Mouse (Mus musculus) kidney, adult 2 months (tissue): ENCODE data around the gene Zfp213. TPM values are rescaled to one million over a fixed set of nuclear protein-coding genes. Genes with fewer than 3 reads are reported as not detected.

Source experiments
- DNase-seq: peaks from one replicate; pipeline ENCODE4 v3.0.0; 2021
- H3K27ac ChIP-seq: fragments of 200-500 bp; 2 replicates; pipeline ENCODE4 v1.5.1; 2012; ENCODE audit warnings: low read depth, low read length, control low read depth, inconsistent platforms; ENCODE audit not compliant: insufficient read depth
- H3K27me3 ChIP-seq: fragments of 200-500 bp; replicated peaks from 2 replicates; pipeline ENCODE4 v1.6.1; 2012; ENCODE audit warnings: mild to moderate bottlenecking, moderate library complexity, low read length, inconsistent platforms; ENCODE audit not compliant: control insufficient read depth, insufficient read depth
- H3K36me3 ChIP-seq: fragments of 200-500 bp; 2 replicates; pipeline ENCODE4 v1.6.1; 2012; ENCODE audit warnings: mild to moderate bottlenecking, moderate library complexity, low read length, inconsistent platforms; ENCODE audit not compliant: control insufficient read depth, insufficient read depth
- H3K4me1 ChIP-seq: fragments of 200-500 bp; 2 replicates; pipeline ENCODE4 v1.6.1; 2011; ENCODE audit warnings: low read length; ENCODE audit not compliant: control insufficient read depth, insufficient read depth
- H3K4me3 ChIP-seq: fragments of 200-500 bp; 2 replicates; pipeline ENCODE4 v1.5.1; 2011; ENCODE audit warnings: mild to moderate bottlenecking, low read depth, low read length, control low read depth; ENCODE audit not compliant: insufficient read depth
- CTCF ChIP-seq: fragments of 200-500 bp; conservative IDR thresholded peaks from 2 replicates; pipeline ENCODE4 v1.5.1; 2011; ENCODE audit warnings: low read depth, mild to moderate bottlenecking, control low read depth, low read length, moderate library complexity, mixed read lengths; ENCODE audit not compliant: insufficient read depth, insufficient read length
- POLR2A ChIP-seq: fragments of 200-500 bp; IDR thresholded peaks from one replicate; pipeline ENCODE4 v1.6.1; 2011; ENCODE audit warnings: low read depth, low read length, control low read depth
- WGBS: fragments of 180-500 bp; shearing (Covaris S2); methylation state at CpG from one replicate; pipeline ENCODE4 v1.1.7; 2018; 5-methylcytosine and 5-hydroxymethylcytosine counted together
- polyA plus RNA-seq: library from polyadenylated mRNA; depleted of rRNA; stranded (reverse); fragments of >200 nt; gene quantifications from 2 replicates; pipeline ENCODE4 v1.2.3, GENCODE M21; 2012; rRNA removed

Zfp213 gene
- polyA plus RNA-seq, 1 experiment: 12.0 TPM

DNA sequence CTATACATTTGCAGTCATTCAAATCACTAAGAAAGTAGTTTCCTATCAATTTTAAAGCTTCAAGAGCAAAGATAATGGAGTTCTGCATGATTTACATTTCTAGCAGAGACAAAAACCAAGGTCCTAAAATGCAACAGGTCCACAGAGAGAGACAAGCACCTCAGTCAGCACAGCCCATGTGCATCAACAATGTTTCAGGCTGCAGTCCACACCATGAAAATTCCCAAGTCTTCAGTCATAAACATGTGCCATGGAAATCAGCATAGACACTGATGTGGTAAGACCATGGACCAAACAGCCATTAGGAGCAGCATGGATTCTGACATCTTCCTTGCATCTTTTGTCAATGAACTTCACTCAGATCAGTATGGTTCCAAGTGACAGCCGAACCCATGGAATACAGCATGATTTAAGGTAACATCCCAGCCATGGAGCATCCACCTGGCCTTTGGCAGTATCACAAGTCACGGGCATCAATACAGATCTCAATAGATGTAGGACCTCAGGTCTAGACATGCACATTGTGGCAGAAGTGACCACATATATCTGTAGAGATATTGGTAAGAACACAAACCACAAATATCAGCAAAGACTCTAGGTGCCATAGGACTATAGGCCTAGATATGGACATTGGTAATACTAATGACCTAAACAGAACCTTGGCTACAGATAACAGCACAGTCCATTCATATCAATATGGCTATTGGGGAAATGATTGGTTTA is 45.2 kb downstream of the Zfp213 start:
- no peak for DNase-seq
- H3K4me1 ChIP-seq: no peaks in the 10 kb centered on the region
- 70% methylated on average over 2 of the region's 2 CpGs for WGBS
- H3K36me3 ChIP-seq: no peaks in the 10 kb centered on the region
- no peaks in the 10 kb centered on the region for H3K27me3 ChIP-seq
- H3K4me3 ChIP-seq: no peak overlapping the region
- H3K27ac ChIP-seq: no peak overlapping the region
- no peak for TF ChIP-seq POLR2A
- no peak for TF ChIP-seq CTCF

Other genes with a start within 250 kb of the Zfp213 start
- not detected in 2 replicates for gene Vmn2r115, start 220.5 kb downstream of the Zfp213 start, polyA plus RNA-seq
- gene Vmn2r116, start 179.6 kb downstream of the Zfp213 start, polyA plus RNA-seq: not detected in 2 replicates
- gene Vmn2r117, start 84.5 kb downstream of the Zfp213 start, polyA plus RNA-seq: not detected in 2 replicates
- 7.9 and 9.8 TPM in 2 replicates for gene Zfp13, start 35.2 kb upstream of the Zfp213 start, polyA plus RNA-seq
- gene Zscan10, start 36.6 kb upstream of the Zfp213 start, polyA plus RNA-seq: 0.11 TPM in 1 of 2 replicates, not detected in the other
- gene Mmp25, start 81.0 kb upstream of the Zfp213 start, polyA plus RNA-seq: 0.18 and 0.38 TPM in 2 replicates
- 1.7 TPM in 2 replicates for gene Bicdl2, start 96.3 kb upstream of the Zfp213 start, polyA plus RNA-seq
- 367 and 378 TPM in 2 replicates for gene Hcfc1r1, start 109.4 kb upstream of the Zfp213 start, polyA plus RNA-seq
- 14.2 and 15.7 TPM in 2 replicates for gene Thoc6, start 109.6 kb upstream of the Zfp213 start, polyA plus RNA-seq
- gene Tnfrsf12a, start 113.2 kb upstream of the Zfp213 start, polyA plus RNA-seq: 10.0 and 14.4 TPM in 2 replicates
- 2.5 and 2.6 TPM in 2 replicates for gene Cldn6, start 115.0 kb upstream of the Zfp213 start, polyA plus RNA-seq
- 0.14 and 0.45 TPM in 2 replicates for gene Cldn9, start 119.8 kb upstream of the Zfp213 start, polyA plus RNA-seq
- 0.05 TPM in 1 of 2 replicates, not detected in the other for gene 1520401A03Rik, start 158.5 kb upstream of the Zfp213 start, polyA plus RNA-seq
- gene Pkmyt1, start 162.1 kb upstream of the Zfp213 start, polyA plus RNA-seq: 4.1 and 5.2 TPM in 2 replicates
- 9.7 and 10.8 TPM in 2 replicates for gene Paqr4, start 176.6 kb upstream of the Zfp213 start, polyA plus RNA-seq
- 0.17 and 0.27 TPM in 2 replicates for gene Kremen2, start 181.6 kb upstream of the Zfp213 start, polyA plus RNA-seq
- gene Flywch1, start 207.4 kb upstream of the Zfp213 start, polyA plus RNA-seq: 41.7 and 45.2 TPM in 2 replicates
- 9.3 and 12.2 TPM in 2 replicates for gene Flywch2, start 221.8 kb upstream of the Zfp213 start, polyA plus RNA-seq
- gene Srrm2, start 226.3 kb upstream of the Zfp213 start, polyA plus RNA-seq: 394 and 443 TPM in 2 replicates